Mouse (Mus musculus) forebrain, embryonic 11.5 days (tissue): ENCODE data around the gene Dlx6. TPM values are rescaled to one million over a fixed set of nuclear protein-coding genes. Genes with fewer than 3 reads are reported as not detected.

ENCODE experiments used
- ATAC-seq: fragments of 200-750 bp; cut with Nextera tagmentation; replicated peaks from 2 replicates; pipeline ENCODE4 v1.8.0; 2017; ENCODE audit warnings: moderate TSS enrichment; ENCODE audit not compliant: low FRiP score
- DNase-seq: peaks from one replicate; pipeline ENCODE4 v3.0.0-alpha.2; 2017; ENCODE audit warnings: low spot score
- H3K27ac ChIP-seq: fragments of 300-500 bp; sonication (generic); 2 replicates; pipeline ENCODE4 v1.5.1; 2014; ENCODE audit warnings: low read depth, low read length
- H3K27me3 ChIP-seq: fragments of 300-500 bp; sonication (generic); 2 replicates; pipeline ENCODE4 v1.6.1; 2014; ENCODE audit warnings: mild to moderate bottlenecking, low read length, mixed read lengths; ENCODE audit not compliant: control insufficient read depth, insufficient read depth
- H3K36me3 ChIP-seq: fragments of 300-500 bp; sonication (generic); 2 replicates; pipeline ENCODE4 v1.6.1; 2014; ENCODE audit warnings: mild to moderate bottlenecking, low read length, moderate library complexity, mixed read lengths; ENCODE audit not compliant: control insufficient read depth, insufficient read depth
- H3K4me1 ChIP-seq: fragments of 300-500 bp; sonication (generic); replicated peaks from 2 replicates; pipeline ENCODE4 v1.6.1; 2014; ENCODE audit warnings: low read length, mixed read lengths; ENCODE audit not compliant: control insufficient read depth, insufficient read depth
- H3K4me2 ChIP-seq: fragments of 300-500 bp; sonication (generic); 2 replicates; pipeline ENCODE4 v1.6.1; 2014; ENCODE audit warnings: low read depth, mild to moderate bottlenecking, low read length, moderate library complexity, mixed read lengths; ENCODE audit not compliant: severe bottlenecking
- H3K4me3 ChIP-seq: fragments of 300-500 bp; sonication (generic); 2 replicates; pipeline ENCODE4 v1.5.1; 2014; ENCODE audit warnings: low read depth, low read length
- H3K9ac ChIP-seq: fragments of 300-500 bp; sonication (generic); 2 replicates; pipeline ENCODE4 v1.6.1; 2014; ENCODE audit warnings: low read length
- H3K9me3 ChIP-seq: fragments of 300-500 bp; sonication (generic); 2 replicates; pipeline ENCODE4 v1.6.1; 2016; ENCODE audit warnings: low read length, mixed read lengths; ENCODE audit not compliant: control insufficient read depth
- WGBS: fragments of 180-500 bp; shearing (Covaris S2); extraction: QIAGEN DNeasy Blood & Tissue Kit; methylation state at CpG from one replicate; pipeline ENCODE4 v1.1.7; 2014; 5-methylcytosine and 5-hydroxymethylcytosine counted together
- polyA plus RNA-seq: library from polyadenylated mRNA; unstranded; fragments of >200 nt; fragmentation: Nextera tagmentation; extraction: Ambion mirVana; gene quantifications from 2 replicates; pipeline ENCODE4 v1.2.1, GENCODE M21; 2014

Dlx6 gene
- polyA plus RNA-seq, 1 experiment from 2014 or later: 4.5 TPM

- peak overlapping the region; percentile 7; the same call in 1 of the 2 replicates for H3K9ac ChIP-seq
- H3K27me3 ChIP-seq: peaks cover 81% of the 10 kb centered on the region
- no peaks in the 10 kb centered on the region for H3K4me1 ChIP-seq
- no peaks in the 10 kb centered on the region for H3K36me3 ChIP-seq
- WGBS: under 1% methylated on average over 7 of the region's 7 CpGs
- H3K4me2 ChIP-seq: no peak overlapping the region
- H3K27ac ChIP-seq: peak overlapping the region; percentile 25
- H3K9me3 ChIP-seq: no peaks in the 10 kb centered on the region
- peak overlapping the region; percentile 21 for H3K4me3 ChIP-seq
- no peak for DNase-seq
- no peak for ATAC-seq
These were observed 7.8 kb downstream of the Dlx6 start for GRCm38 (mm10) chr6:6870876-6871420.

GRCm38 (mm10) chr6:6871692-6872091 lies 8.6 kb downstream of the Dlx6 start:
- no peak overlapping the region; the same call in 1 of the 2 replicates for H3K4me3 ChIP-seq

GRCm38 (mm10) chr6:6872873-6873272 lies 9.7 kb downstream of the Dlx6 start:
- ATAC-seq (no peak), DNase-seq (no peak)
- Histone ChIP-seq H3K4me3 (no peak overlapping the region), H3K9ac (no peak overlapping the region), H3K4me2 (0 out of 2 replicates have a peak overlapping the region, but pooled peaks have one; percentile 2), H3K4me1 (no peaks in the 10 kb centered on the region), H3K27me3 (peaks cover 82% of the 10 kb centered on the region), H3K36me3 (no peaks in the 10 kb centered on the region), H3K27ac (no peak overlapping the region), H3K9me3 (no peaks in the 10 kb centered on the region)
- 2% methylated on average over 5 of the region's 5 CpGs for WGBS

More at GRCm38 (mm10) chr6:6871692-6872091, 8.6 kb downstream of the Dlx6 start:
- no peak for DNase-seq
- no peaks in the 10 kb centered on the region for H3K36me3 ChIP-seq
- H3K9ac ChIP-seq: no peak overlapping the region
- peaks cover 82% of the 10 kb centered on the region for H3K27me3 ChIP-seq
- H3K4me2 ChIP-seq: no peak overlapping the region
- H3K4me1 ChIP-seq: no peaks in the 10 kb centered on the region
- 0 out of 2 replicates have a peak, but pooled peaks have one; percentile 3 for ATAC-seq
- WGBS: 5% methylated on average over 5 of the region's 5 CpGs
- H3K27ac ChIP-seq: no peak overlapping the region
- H3K9me3 ChIP-seq: no peaks in the 10 kb centered on the region

GRCm38 (mm10) chr6:6873476-6874072 lies 10.4 kb downstream of the Dlx6 start:
- Histone ChIP-seq H3K9me3 (no peaks in the 10 kb centered on the region), H3K27ac (peak overlapping the region; percentile 42; the same call in 1 of the 2 replicates), H3K4me2 (peak overlapping the region; percentile 16; the same call in 1 of the 2 replicates), H3K27me3 (peaks cover 84% of the 10 kb centered on the region), H3K36me3 (no peaks in the 10 kb centered on the region), H3K4me3 (peak overlapping the region; percentile 11; the same call in 1 of the 2 replicates), H3K4me1 (peaks cover 4% of the 10 kb centered on the region; the same call in 1 of the 2 replicates), H3K9ac (peak overlapping the region; percentile 14; the same call in 1 of the 2 replicates)
- DNase-seq: no peak
- 1% methylated on average over 19 of the region's 19 CpGs for WGBS
- ATAC-seq: no peak

GRCm38 (mm10) chr6:6874073-6874771 lies 11.1 kb downstream of the Dlx6 start:
- WGBS: under 1% methylated on average over 25 of the region's 25 CpGs
- Histone ChIP-seq H3K4me3 (peak overlapping the region; percentile 11; the same call in 1 of the 2 replicates), H3K27me3 (peaks cover 86% of the 10 kb centered on the region), H3K9ac (peak overlapping the region; percentile 14), H3K4me1 (peaks cover 4% of the 10 kb centered on the region; the same call in 1 of the 2 replicates), H3K4me2 (peak overlapping the region; percentile 16; the same call in 1 of the 2 replicates), H3K9me3 (no peaks in the 10 kb centered on the region), H3K36me3 (no peaks in the 10 kb centered on the region), H3K27ac (peak overlapping the region; percentile 42; the same call in 1 of the 2 replicates)
- ATAC-seq: peak; percentile 28
- peak; percentile 71 for DNase-seq

- WGBS: under 1% methylated on average over 11 of the region's 11 CpGs
- Histone ChIP-seq H3K36me3 (no peaks in the 10 kb centered on the region), H3K27ac (0 out of 2 replicates have a peak overlapping the region, but pooled peaks have one; percentile 14), H3K9ac (peak overlapping the region; percentile 24), H3K4me3 (no peak overlapping the region; the same call in 1 of the 2 replicates), H3K4me1 (peaks cover 4% of the 10 kb centered on the region; the same call in 1 of the 2 replicates), H3K27me3 (peaks cover 86% of the 10 kb centered on the region), H3K9me3 (no peaks in the 10 kb centered on the region), H3K4me2 (peak overlapping the region; percentile 25; the same call in 1 of the 2 replicates)
- ATAC-seq (no peak), DNase-seq (no peak)
These were observed 12.0 kb downstream of the Dlx6 start for GRCm38 (mm10) chr6:6875136-6875535.

- 3% methylated on average over 9 of the region's 9 CpGs for WGBS
- H3K27ac ChIP-seq: no peak overlapping the region
- DNase-seq: no peak
These were observed 12.5 kb downstream of the Dlx6 start for GRCm38 (mm10) chr6:6875676-6876075.

GRCm38 (mm10) chr6:6876231-6876630 lies 13.1 kb downstream of the Dlx6 start:
- Histone ChIP-seq H3K4me3 (0 out of 2 replicates have a peak overlapping the region, but pooled peaks have one; percentile 7), H3K27ac (no peak overlapping the region), H3K4me2 (no peak overlapping the region; the same call in 1 of the 2 replicates), H3K9ac (peak overlapping the region; percentile 25; the same call in 1 of the 2 replicates), H3K4me1 (peaks cover 6% of the 10 kb centered on the region; the same call in 1 of the 2 replicates), H3K9me3 (no peaks in the 10 kb centered on the region), H3K27me3 (peaks cover 85% of the 10 kb centered on the region), H3K36me3 (no peaks in the 10 kb centered on the region)
- WGBS: 0% methylated on average over 2 of the region's 2 CpGs
- DNase-seq: no peak
- no peak for ATAC-seq

More at GRCm38 (mm10) chr6:6875676-6876075, 12.5 kb downstream of the Dlx6 start:
- no peak for ATAC-seq
- Histone ChIP-seq H3K9ac (no peak overlapping the region), H3K4me2 (peak overlapping the region; percentile 25; the same call in 1 of the 2 replicates), H3K36me3 (no peaks in the 10 kb centered on the region), H3K4me1 (peaks cover 4% of the 10 kb centered on the region; the same call in 1 of the 2 replicates), H3K4me3 (no peak overlapping the region; the same call in 1 of the 2 replicates), H3K27me3 (peaks cover 85% of the 10 kb centered on the region), H3K9me3 (no peaks in the 10 kb centered on the region)
